Mouse (Mus musculus): Measurements from ENCODE around the gene Pip5k1c. TPM values are rescaled to one million over a fixed set of nuclear protein-coding genes. Genes with fewer than 3 reads are reported as not detected.

Pip5k1c gene
- polyA plus RNA-seq, 1 experiment from 2014 or later, result 123 TPM

- no peak overlapping the region for H3K27ac ChIP-seq (replicated peaks)
- H3K36me3 ChIP-seq, result peaks cover 54% of the 10 kb centered on the region
- H3K4me1 ChIP-seq, result peaks cover 16% of the 10 kb centered on the region
- H3K27me3 ChIP-seq, result no peaks in the 10 kb centered on the region
- 91% methylated on average over 12 of the region's 12 CpGs for WGBS
- no peaks in the 10 kb centered on the region for H3K9me3 ChIP-seq
- H3K4me2 ChIP-seq (replicated peaks), result no peak overlapping the region
- no peak overlapping the region for H3K4me3 ChIP-seq
- ATAC-seq (replicated peaks), result no peak
- no peak overlapping the region for H3K9ac ChIP-seq (replicated peaks)
Measured at GRCm38 (mm10) chr10:81306173-81306668, 13.5 kb downstream of the Pip5k1c start.

DNA sequence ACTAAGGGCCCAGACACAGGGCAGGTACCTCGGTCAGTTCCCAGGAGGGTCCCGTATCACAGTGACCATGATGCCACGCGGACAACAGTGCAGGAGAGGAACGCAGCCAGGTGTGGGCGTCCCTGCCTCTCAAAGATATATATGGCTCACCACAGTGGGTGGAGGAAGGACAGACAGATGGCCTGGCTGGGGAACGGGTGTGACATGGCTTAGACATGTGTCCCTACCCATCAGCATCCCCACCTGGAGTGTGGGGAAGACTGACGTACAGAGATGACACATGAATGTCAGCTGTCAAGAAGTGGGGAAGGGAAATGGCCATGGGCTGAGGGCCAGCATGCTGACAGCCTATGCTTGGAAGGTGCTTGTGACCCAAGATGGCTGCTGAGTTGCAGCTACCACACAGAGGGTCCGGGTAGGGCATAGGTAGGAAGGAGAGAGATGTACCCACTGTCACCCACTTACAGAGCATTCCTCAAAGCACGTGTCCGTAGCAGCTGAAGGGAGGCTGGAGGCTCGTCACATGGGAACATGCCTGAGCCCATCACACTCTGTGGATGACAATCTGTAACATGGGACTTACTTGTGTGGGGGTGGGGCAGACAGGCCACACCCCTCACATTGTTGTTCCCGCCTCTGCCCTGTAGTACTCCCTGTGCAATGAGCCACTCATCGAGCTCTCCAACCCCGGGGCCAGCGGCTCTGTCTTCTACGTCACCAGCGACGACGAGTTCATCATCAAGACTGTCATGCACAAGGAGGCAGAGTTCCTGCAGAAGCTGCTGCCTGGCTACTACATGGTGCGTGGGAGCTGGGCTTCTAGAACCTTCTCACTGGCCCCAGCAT, 14.3 kb downstream of the Pip5k1c start:
- H3K9ac ChIP-seq (replicated peaks), result no peak overlapping the region
- peaks cover 62% of the 10 kb centered on the region for H3K36me3 ChIP-seq
- no peaks in the 10 kb centered on the region for H3K9me3 ChIP-seq
- 94% methylated on average over 21 of the region's 21 CpGs for WGBS
- H3K4me1 ChIP-seq, result peaks cover 14% of the 10 kb centered on the region
- ATAC-seq (replicated peaks), result no peak
- H3K27me3 ChIP-seq, result no peaks in the 10 kb centered on the region
- H3K4me3 ChIP-seq, result no peak overlapping the region
- H3K4me2 ChIP-seq (replicated peaks), result no peak overlapping the region
- no peak overlapping the region for H3K27ac ChIP-seq (replicated peaks)

GRCm38 (mm10) chr10:81309571-81309970, 16.8 kb downstream of the Pip5k1c start:
- Histone ChIP-seq H3K4me2 (replicated peaks) (no peak overlapping the region), H3K4me3 (no peak overlapping the region), H3K27ac (replicated peaks) (no peak overlapping the region), H3K4me1 (no peaks in the 10 kb centered on the region), H3K9ac (replicated peaks) (no peak overlapping the region), H3K27me3 (no peaks in the 10 kb centered on the region), H3K36me3 (peaks cover 88% of the 10 kb centered on the region), H3K9me3 (no peaks in the 10 kb centered on the region)
- 91% methylated on average over 5 of the region's 5 CpGs for WGBS
- ATAC-seq (replicated peaks), result no peak

- Histone ChIP-seq H3K27ac (replicated peaks) (no peak overlapping the region), H3K9me3 (no peaks in the 10 kb centered on the region), H3K9ac (replicated peaks) (no peak overlapping the region), H3K4me3 (no peak overlapping the region), H3K4me1 (peaks cover 5% of the 10 kb centered on the region; the same call in 1 of the 2 replicates), H3K4me2 (replicated peaks) (no peak overlapping the region), H3K36me3 (peaks cover 85% of the 10 kb centered on the region), H3K27me3 (no peaks in the 10 kb centered on the region)
- ATAC-seq (replicated peaks), result no peak
- WGBS, result 90% methylated on average over 13 of the region's 13 CpGs
Measured at GRCm38 (mm10) chr10:81313581-81313980, 20.8 kb downstream of the Pip5k1c start.

GRCm38 (mm10) chr10:81314201-81314600, 21.4 kb downstream of the Pip5k1c start:
- H3K27me3 ChIP-seq, result no peaks in the 10 kb centered on the region
- peaks cover 79% of the 10 kb centered on the region for H3K36me3 ChIP-seq
- H3K9me3 ChIP-seq, result no peaks in the 10 kb centered on the region
- 78% methylated on average over 7 of the region's 7 CpGs for WGBS
- no peak overlapping the region for H3K9ac ChIP-seq (replicated peaks)
- no peak overlapping the region for H3K27ac ChIP-seq (replicated peaks)
- ATAC-seq (replicated peaks), result no peak
- H3K4me3 ChIP-seq, result no peak overlapping the region
- no peak overlapping the region for H3K4me2 ChIP-seq (replicated peaks)
- peaks cover 8% of the 10 kb centered on the region for H3K4me1 ChIP-seq

GRCm38 (mm10) chr10:81315587-81315986, 22.8 kb downstream of the Pip5k1c start:
- Histone ChIP-seq H3K4me2 (replicated peaks) (no peak overlapping the region), H3K4me3 (no peak overlapping the region), H3K27ac (replicated peaks) (no peak overlapping the region), H3K36me3 (peaks cover 67% of the 10 kb centered on the region), H3K27me3 (no peaks in the 10 kb centered on the region), H3K9ac (replicated peaks) (no peak overlapping the region), H3K9me3 (no peaks in the 10 kb centered on the region), H3K4me1 (peaks cover 16% of the 10 kb centered on the region)
- WGBS, result 95% methylated on average over 16 of the region's 16 CpGs
- ATAC-seq (replicated peaks), result no peak

DNA sequence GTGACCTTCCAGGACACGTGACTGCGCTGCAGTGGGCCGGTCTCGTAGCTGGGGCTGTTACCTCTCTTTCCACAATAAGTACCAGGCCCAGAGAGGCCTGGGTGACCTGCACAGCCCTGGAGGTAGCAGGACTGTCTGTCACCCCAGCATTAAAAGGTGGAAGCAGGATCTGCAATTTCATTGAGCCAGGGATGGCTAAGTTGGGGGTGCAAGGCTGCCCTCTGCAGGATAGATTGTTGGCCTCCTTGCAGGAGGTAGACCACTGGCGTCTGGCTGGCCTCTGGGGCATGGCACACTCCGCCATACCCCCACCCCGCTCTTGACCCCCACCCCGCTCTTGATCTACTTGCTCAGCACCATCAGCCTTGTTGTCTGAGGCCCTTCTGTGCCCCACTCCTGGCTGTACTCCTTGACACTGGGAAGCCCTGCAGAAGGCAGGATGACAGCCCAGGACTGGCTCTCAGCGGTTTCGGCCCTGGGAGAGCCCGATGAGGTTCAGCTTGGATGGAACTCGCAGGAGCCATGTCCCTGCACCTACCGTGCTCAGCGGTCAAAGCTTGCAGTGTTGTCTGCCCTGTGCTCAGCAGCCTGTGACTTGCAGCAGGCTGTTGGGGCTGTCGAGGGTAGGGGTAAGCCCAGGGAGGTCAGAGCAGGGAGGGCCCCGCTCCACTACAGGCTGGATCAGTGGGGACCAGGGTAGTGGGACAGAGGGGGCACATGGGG, 23.7 kb downstream of the Pip5k1c start:
- no peak overlapping the region for H3K4me2 ChIP-seq (replicated peaks)
- WGBS, result 48% methylated on average over 16 of the region's 16 CpGs

GRCm38 (mm10) chr10:81317273-81317672, 24.5 kb downstream of the Pip5k1c start:
- WGBS, result 10% methylated on average over 19 of the region's 20 CpGs
- no peaks in the 10 kb centered on the region for H3K9me3 ChIP-seq
- no peaks in the 10 kb centered on the region for H3K27me3 ChIP-seq
- no peak overlapping the region for H3K4me3 ChIP-seq
- H3K9ac ChIP-seq (replicated peaks), result no peak overlapping the region
- H3K36me3 ChIP-seq, result peaks cover 50% of the 10 kb centered on the region
- ATAC-seq (replicated peaks), result no peak
- H3K4me1 ChIP-seq, result peaks cover 25% of the 10 kb centered on the region
- H3K27ac ChIP-seq (replicated peaks), result no peak overlapping the region
- H3K4me2 ChIP-seq (replicated peaks), result no peak overlapping the region

More for the DNA sequence above, 23.7 kb downstream of the Pip5k1c start:
- Histone ChIP-seq H3K9me3 (no peaks in the 10 kb centered on the region), H3K9ac (replicated peaks) (no peak overlapping the region), H3K4me3 (no peak overlapping the region), H3K27ac (replicated peaks) (no peak overlapping the region), H3K27me3 (no peaks in the 10 kb centered on the region), H3K4me1 (peaks cover 17% of the 10 kb centered on the region), H3K36me3 (peaks cover 58% of the 10 kb centered on the region)
- ATAC-seq (replicated peaks), result no peak

- H3K27ac ChIP-seq (replicated peaks), result no peak overlapping the region
- H3K27me3 ChIP-seq, result no peaks in the 10 kb centered on the region
- H3K9ac ChIP-seq (replicated peaks), result peak overlapping the region; percentile 39; the same call in 1 of the 2 replicates
- no peaks in the 10 kb centered on the region for H3K9me3 ChIP-seq
- peaks cover 50% of the 10 kb centered on the region for H3K36me3 ChIP-seq
- WGBS, result 91% methylated on average over 13 of the region's 13 CpGs
- H3K4me3 ChIP-seq, result no peak overlapping the region
- ATAC-seq (replicated peaks), result no peak
- no peak overlapping the region for H3K4me2 ChIP-seq (replicated peaks)
- peaks cover 28% of the 10 kb centered on the region for H3K4me1 ChIP-seq
Measured at GRCm38 (mm10) chr10:81318589-81319329, 26.0 kb downstream of the Pip5k1c start.

DNA sequence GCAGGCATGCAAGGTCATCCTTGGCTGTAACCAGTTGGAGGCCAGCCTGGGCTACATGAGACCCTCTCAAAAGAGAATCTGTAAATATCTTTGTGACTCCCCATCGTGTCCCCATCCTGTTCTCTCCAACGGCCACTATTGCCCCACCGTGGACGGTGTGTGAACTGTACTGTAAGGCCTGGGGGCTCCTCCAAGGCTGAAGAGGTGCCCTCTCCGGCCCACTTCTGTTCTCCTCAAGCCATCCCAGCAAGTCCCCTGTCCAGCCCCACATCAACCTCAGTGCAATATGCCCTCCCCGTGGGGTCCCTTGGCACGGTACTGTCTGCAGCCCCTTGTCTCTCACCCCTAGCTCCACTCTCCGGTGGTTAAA, 26.6 kb downstream of the Pip5k1c start:
- Histone ChIP-seq H3K4me2 (replicated peaks) (peak overlapping the region; percentile 80), H3K9me3 (no peaks in the 10 kb centered on the region), H3K4me3 (peak overlapping the region; percentile 72; the same call in 1 of the 2 replicates), H3K9ac (replicated peaks) (peak overlapping the region; percentile 39), H3K36me3 (peaks cover 50% of the 10 kb centered on the region), H3K4me1 (peaks cover 28% of the 10 kb centered on the region), H3K27me3 (no peaks in the 10 kb centered on the region), H3K27ac (replicated peaks) (peak overlapping the region; percentile 94)
- 39% methylated on average over 8 of the region's 8 CpGs for WGBS
- no peak for ATAC-seq (replicated peaks)

GRCm38 (mm10) chr10:81319741-81320549, 27.2 kb downstream of the Pip5k1c start:
- H3K27ac ChIP-seq (replicated peaks), result peak overlapping the region; percentile 94
- no peaks in the 10 kb centered on the region for H3K9me3 ChIP-seq
- no peaks in the 10 kb centered on the region for H3K27me3 ChIP-seq
- ATAC-seq (replicated peaks), result peak; percentile 60
- 1% methylated on average over 38 of the region's 38 CpGs for WGBS
- peak overlapping the region; percentile 72 for H3K4me3 ChIP-seq
- H3K4me2 ChIP-seq (replicated peaks), result peak overlapping the region; percentile 80
- peaks cover 50% of the 10 kb centered on the region for H3K36me3 ChIP-seq
- peaks cover 28% of the 10 kb centered on the region for H3K4me1 ChIP-seq
- H3K9ac ChIP-seq (replicated peaks), result peak overlapping the region; percentile 39

All from forebrain, embryonic 15.5 days (tissue).